Mouse (Mus musculus): ENCODE data around the gene Plcl1.

DNA sequence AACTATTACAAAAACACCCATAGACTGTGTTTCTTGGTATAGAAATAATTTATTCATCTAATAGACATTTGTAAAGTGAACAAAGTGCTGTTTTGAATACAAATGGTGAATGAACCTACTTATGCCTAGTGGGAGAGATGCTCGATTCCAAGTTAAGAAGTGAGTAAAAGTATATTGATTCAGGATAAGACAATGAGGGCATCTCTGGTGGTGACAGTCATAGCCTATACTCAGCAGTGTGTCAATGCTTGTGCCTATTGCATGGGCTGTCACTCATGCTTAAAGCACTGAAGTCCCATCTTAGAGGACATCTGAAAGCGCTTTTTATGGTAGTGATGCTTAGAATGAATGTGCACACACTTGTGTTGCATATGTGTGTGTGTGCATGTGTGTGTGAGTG is 226.3 kb downstream of the Plcl1 start:
- TF ChIP-seq POLR2A (IDR thresholded peaks at IDR 0.05; ENCODE audit: borderline replicate concordance, insufficient read depth, low read length) (no peak), CTCF (IDR thresholded peaks at IDR 0.05; ENCODE audit: borderline replicate concordance, insufficient read depth, low read depth, low read length) (no peak)

Measured in cerebellum, adult 2 months (tissue).